Mouse (Mus musculus): ENCODE measurements around the gene Klhl3.
"Not testable (repeated sequence)": the region's sequence is repeated elsewhere in the genome, so short reads cannot be mapped to it uniquely, and the experiment has no call there.

Gene Klhl3

DNA sequence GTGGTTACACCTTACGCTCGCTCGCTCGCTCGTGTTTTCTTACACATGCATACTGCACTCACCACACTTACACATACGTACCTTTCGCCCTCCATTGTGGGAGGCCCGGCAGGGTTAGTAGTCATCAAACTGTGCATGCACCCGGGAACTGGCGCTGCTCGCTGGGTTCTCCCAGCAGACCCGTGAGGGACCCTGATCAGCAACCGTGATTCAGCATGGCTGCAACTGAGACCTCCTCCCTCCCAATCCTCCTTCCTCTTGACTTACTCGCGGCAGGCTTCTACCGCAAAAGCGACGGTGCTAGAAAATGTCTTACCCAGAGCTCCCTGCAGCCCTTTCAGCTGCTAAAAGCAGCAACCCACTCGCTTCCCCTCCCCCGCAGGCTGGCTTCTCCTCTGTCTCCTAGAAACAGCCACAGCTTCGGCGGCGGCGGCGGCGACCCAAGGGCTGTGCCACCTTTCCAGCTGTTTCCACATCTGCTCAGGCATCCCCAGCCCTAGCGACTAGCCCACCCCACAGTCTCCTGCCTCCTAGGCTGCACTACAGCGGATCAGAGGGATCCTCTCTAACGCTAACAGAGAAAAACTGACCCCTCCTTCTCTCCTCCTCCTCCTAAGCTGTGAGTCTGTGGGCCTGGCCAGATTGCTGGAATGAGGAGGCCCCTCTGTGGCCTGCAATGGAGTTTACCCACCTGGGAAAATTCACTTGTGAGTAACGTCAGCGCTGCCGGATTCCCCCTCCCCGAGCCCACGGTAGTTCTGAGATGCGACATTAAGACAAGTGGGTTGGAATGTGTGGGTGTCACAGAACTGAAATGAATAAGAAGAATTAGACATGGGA lies at the start of gene Klhl3:
Klhl3 (minus strand) TSS at position 532 of the 840 bp plus-strand sequence.
- CTCF ChIA-PET = no interaction called here

DNA sequence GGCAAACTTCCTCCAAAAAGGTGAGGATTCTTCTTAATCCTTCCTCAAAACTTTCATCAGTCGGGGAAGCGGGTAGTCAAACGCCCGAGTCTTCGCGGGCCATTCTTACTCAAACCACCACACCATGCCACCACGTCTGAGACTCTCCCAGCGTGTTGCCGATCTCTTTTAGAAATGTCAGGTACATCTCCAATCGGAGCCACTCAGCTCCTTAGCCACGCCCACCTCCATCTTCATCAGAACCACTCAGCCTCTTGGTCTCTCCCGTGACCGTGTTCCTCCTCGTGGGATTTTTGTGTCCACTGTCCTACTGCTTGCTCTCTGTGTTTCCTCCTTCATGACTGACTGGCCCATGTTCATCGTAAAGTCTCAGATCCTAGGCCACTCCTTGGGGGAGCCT lies 47.4 kb upstream of the Klhl3 start:
- CTCF ChIA-PET = no interaction called here

DNA sequence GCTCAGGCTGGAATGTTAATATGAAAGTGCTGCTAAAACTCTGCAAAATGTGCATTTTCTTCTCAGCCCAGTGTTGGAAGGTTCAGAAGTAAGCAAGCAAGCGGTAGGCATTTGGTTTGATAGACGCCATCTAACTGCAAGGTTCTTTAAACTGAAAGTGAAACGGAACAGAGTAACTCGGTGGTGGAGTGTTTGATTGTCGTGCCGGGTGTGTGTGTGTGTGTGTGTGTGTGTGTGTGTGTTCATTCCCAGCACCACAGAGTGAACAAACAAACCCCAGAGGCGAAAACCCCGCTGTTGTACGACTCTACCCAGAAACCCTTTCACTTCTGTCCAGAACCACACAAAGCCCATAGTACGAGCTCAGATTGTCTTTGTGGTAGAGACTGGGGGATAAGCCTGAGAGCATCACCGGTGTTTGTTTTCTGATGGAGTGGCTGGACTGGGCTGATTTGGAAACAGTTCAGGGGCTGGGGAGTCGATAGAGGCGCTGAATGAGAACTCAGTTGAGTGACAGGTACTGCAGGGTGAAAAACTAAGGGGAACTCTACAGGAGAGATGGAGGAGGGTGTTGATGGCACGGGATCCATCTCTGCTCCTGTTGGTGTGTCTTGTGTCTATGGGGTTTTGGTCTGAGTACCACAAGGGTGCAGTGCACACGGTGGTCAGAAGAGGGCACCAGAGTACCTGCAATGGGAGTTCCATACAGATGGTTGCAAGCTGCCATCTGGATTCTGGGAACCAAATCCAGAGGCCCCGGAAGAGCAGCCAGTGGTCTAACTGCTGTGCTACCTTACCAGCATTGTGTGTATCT lies 44.9 kb upstream of the Klhl3 start:
- CTCF ChIA-PET = interaction anchor here (0.7 to 1.3 kb wide), 3 partner anchors 9 to 76 kb away, joined by 3 to 6 read pairs (median 3); no protein-coding TSS in a partner anchor

DNA sequence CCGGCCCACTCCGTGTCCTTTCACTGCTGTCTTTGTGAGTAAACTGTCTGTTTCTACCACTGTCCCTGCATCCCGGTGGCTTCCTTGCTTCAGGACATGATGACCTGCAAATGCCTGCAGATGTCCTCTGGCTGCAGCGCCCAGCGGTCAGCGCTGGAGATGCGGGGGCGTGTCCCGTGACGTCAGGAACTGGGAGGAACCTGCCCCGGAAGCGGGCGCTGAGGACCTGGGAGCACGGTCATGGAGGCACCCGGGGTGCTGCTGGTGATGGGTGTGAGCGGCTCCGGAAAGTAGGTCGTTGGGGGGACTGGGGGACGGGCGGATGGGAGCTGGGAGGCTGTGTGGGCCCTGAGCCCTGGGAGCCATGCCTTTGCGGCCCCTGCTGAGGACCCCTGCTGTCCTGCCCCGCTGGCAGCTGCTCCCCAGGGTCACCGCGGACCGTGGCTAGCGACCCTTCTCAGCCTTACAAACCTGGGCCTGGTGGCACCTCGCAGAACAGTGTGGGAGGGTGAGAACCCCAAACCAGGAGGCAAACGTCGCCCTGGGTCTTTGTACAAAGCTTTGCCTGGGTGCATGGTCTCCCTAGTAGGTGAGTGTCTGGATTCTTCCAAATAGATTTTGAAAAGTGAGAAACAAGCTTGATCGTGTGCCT lies 44.2 kb upstream of the Klhl3 start, which contains the start of gene Idnk:
Idnk (plus strand) TSS at position 203 of the 652 bp plus-strand sequence.
- CTCF ChIA-PET = interaction anchor here (0.9 to 1.3 kb wide), 2 partner anchors 33 to 76 kb away, joined by 3 read pairs; no protein-coding TSS in a partner anchor

DNA sequence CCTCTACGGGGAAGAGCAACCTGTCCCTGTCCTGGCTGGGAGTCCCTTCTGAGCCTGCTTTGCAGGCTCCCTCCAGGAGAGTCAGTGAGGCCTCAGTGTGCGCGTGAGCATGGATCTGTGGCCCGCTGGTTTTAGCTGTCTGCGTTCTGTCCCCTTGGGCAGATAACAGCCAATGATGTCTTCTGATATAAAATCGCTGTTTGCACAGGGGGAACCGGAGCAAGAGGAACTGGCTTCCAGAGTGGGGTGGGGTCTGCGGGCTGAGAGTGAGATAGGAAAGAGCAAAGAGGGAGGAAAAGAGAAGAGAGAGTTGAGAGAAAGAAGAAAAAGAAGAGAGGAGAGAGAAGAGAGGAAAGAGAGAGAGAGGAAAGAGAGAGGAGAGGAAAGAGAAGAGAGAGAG lies 43.6 kb upstream of the Klhl3 start:
- CTCF ChIA-PET = interaction anchor here (0.9 kb wide), 1 partner anchor 32 kb away, joined by 3 read pairs; no protein-coding TSS in a partner anchor

DNA sequence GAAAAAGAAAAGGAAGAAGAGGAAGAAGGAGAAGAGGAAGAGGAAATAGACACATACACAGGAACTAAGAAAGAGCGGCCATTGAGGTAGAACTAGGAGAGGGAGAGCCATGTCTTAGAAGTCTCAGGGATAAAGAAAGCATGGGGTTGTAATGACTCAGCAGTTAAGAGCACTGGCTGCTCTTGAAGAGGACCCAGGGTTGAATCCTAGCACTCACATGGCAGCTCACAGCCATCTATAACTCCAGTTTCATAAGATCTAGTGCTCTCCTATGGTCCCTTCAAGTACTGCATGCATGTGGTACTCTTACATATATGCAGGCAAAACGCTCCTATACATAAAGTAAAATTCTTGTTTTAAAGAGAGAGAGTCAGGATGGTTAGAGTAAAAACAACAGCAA lies 42.6 kb upstream of the Klhl3 start:
- CTCF ChIA-PET = interaction anchor here (0.7 kb wide), 1 partner anchor 14 kb away, joined by 3 read pairs; no protein-coding TSS in a partner anchor

DNA sequence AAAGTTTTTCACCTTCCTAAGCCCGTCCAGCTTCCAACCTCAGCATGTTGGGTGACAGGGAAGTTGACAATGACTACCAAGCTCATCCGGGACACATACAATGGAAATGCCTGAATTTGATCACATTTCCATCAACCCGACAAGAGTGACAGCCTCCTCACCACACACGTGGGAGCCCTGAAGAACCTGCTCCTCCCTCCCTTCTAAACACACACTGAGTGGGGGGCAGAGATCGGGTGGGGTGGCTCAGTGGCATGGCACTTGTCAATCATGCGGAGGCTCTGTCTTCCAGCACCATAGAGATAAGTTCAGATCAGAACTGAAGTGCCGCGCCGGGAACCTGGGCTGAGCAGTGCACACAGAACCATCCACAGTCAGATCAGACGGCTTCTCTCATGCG lies 37.0 kb upstream of the Klhl3 start:
- CTCF ChIA-PET = no interaction called here

DNA sequence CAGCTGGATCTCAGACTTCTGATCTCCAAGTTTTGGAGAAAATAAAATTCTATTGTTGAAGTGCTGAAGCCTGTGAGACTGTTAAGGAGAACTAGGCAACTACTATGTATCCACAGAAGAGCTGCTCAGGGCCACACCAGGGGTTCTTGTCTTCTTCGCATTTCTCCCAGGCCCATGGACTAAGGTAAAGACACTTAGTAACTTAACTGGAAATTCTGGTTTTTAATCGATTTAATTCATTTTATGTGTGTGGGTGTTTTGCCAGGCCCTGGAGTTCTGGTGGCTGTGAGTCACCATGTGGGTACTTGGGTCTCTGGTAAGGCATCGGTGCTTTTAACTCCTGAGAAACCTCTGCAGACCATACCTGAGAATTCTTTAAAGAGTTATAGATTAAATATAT lies 36.2 kb upstream of the Klhl3 start:
- CTCF ChIA-PET = interaction anchor here (0.6 kb wide), 1 partner anchor 87 kb away, joined by 4 read pairs; no protein-coding TSS in a partner anchor

DNA sequence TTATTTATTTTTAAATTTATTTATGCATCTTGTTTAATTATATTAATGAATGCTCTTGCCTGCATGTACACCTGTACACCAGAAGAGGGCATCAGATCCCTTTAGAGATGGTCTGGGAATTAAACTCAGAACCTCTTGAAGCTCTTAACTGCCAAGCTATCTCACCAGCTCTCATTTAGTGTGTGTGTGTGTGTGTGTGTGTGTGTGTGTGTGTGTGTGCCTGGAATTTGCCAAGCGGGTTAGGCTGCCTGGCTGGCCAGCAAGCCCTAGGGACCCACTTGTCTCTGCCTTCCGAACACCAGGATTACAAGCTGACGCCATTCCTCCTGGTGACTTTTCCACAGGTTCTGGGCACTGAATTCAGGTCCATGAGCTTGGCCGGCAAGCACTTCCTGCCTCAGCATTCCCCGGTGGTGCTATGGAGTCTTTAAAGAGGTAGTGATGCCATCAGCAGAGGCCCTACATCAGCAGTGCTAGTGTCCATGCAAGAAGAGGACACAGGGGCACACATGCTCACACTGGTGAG lies 35.7 kb upstream of the Klhl3 start:
- CTCF ChIA-PET = interaction anchor here (0.6 to 0.7 kb wide), 3 partner anchors 9 to 87 kb away, joined by 3 to 6 read pairs (median 4); no protein-coding TSS in a partner anchor

DNA sequence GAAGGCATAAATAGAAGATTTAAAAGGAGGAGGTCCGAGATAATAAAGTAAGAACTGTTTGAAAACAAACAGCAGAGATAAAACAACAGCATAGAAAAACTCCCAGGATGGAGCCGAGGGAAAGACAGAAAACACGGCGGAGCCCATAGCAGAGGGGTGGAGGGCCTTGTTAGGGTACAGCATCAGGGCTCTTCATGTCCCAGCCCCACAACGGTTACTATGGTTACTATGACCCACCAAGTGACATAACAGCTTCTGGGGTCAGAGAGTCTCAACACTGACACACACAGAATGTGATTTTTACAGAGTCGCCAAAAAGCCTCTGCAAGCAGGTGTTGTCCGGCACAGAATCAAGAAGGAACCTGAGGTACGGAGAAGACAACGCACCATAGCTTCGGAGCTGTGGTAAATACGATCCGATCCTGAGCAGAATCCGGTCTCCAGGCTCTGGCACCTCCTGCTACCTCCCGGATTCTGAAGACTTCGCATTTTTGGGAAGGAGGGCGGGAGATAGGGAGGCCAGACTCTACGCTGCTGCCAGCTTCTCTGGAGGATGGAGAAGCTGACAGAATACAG lies 35.0 kb upstream of the Klhl3 start:
- CTCF ChIA-PET = no interaction called here

DNA sequence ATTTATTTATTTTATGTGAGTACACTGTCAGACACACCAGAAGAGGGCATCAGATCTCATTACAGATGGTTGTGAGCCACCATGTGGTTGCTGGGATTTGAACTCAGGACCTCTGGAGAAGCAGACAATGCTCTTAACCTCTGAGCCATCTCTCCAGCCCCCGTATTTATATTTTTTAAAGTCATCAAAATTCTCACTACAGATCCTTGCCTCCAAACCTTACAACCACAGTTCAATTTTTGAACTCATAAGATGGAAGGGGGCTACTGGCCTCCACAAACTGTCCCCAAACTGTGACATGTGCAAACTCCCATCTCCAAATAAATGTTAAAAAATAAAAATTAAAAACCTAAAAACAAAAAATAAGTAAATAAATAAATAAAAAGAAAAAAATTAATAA lies 34.4 kb upstream of the Klhl3 start:
- CTCF ChIA-PET = no interaction called here

DNA sequence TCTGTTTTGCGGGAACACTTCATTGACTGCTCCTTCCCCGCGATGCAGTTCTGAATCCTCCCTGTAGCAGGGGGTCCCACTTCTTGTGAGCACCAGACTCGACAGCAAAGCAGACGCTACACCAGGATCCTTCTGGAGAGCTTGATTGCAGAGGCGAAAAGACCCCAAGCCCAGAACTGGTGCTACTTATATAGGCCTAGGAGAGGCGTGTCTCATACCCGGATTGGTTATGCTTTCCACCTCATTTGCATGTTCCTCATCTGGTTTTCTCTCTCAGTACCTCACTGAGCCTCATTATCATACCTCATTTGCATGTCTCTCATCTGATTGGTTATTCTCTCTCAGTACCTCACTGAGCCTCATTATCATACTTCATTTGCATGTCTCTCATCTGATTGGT lies 33.2 kb upstream of the Klhl3 start:
- CTCF ChIA-PET = not testable (repeated sequence)

DNA sequence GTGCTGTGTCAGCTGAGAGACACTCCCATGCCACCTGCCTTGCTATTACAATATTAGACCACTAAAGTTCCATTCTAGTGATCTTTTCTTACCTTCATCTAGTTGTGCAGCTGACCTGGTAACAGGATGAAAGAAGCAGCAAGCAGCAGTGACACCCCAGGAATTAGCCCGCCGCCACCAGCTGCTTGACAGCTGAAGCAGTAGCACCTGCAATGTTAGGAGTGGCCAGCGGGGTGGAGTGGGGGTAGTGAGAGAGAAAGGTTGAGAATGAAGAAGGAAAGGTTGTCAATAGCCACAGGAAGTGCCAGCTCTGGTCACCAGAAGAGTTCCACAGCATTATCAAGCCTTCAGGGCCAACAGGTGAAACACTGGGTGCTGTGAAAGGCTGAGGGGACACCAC lies 18.3 kb upstream of the Klhl3 start:
- CTCF ChIA-PET = interaction anchor here (0.5 kb wide), 1 partner anchor 21 kb away, joined by 3 read pairs; no protein-coding TSS in a partner anchor

DNA sequence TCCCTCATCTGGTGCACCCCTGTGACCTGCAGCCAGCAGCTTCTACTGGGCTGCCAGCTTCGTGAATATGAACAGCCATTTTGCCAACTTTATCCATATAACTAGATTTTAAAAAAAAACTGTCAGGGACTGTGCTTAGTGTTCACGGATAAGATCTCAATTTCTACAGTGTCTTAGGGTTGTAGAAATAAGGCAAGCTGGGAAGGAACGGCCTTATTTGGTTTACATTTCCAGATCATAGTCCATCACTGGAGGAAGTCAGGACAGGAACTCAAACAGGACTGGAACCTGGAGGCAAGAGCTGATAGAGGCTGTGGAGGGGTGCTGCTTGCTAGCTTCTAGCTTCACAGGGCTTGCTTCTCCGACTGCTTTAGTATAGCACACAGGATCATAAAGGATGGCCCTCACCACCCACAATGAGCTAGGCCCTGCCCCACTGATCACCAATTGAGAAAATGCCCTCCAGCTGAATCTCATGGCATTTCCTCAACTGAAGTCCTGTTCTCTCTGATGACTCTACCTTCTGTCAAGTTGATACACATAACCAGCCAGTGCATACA lies 16.4 kb upstream of the Klhl3 start:
- CTCF ChIA-PET = no interaction called here

DNA sequence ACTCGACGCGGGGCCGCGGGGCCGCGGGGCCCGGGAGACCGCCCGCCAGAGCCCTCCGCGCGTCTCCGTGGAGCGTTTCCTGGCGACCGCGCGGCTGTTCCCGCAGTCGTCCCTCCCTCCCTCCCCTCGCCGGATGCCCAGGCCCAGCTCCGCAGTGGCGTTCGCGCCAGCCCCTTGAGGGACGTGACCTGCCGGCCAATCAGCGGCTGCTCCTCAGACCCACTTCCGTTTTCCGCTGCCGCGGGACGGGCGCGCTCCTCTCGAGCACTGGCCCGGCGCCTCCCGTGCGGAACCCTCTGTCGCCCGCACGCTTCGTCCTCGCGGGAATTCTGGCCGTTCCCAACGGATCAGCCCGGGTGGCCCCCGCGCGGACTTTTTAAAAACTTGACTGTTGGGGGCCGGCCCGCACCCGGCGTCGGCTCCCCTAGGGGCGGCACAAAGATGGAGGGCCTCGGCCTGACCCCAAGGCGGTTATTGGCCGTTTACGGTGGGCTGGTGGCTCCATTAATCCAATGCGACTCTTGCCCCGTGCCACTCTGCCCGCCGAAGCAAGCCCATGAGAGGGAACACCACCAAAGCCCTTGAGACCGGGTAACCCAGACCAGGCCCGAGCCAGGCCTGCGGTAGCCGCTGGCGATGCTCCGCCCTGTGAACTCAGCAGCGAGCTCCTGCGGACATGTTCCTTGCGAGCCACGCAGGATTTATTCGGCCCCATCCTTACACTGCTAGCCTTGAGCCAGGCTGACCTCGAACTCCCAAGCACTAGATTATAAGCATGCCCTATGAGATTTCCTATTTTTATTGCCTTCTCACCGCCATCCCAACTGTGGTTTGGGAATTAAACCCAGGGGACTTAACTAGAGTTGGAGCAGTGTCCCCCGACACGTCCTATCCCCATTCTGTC lies 15.6 kb upstream of the Klhl3 start:
- CTCF ChIA-PET = no interaction called here

DNA sequence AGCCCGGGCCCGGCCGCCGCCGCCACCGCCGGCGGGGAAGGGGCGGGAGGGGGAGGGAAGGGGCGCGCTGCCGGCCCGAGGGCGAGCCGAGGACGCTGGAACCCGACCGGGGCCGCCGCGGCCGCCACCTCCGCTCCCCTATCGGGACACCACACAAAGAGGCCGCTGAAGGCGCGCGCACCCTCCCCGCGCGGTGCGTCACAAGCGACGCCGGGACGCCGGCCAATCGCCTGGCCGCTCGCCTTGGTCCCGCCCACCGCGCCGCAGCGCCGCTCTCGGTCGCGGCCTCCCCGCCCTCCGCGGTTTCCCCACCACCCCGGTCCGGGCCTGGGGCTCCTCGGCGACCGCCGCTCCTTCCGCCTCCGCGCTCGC lies 15.0 kb upstream of the Klhl3 start, which contains the start of gene Hnrnpa0:
Hnrnpa0 (minus strand) TSS at position 161 of the 372 bp plus-strand sequence.
- CTCF ChIA-PET = no interaction called here

DNA sequence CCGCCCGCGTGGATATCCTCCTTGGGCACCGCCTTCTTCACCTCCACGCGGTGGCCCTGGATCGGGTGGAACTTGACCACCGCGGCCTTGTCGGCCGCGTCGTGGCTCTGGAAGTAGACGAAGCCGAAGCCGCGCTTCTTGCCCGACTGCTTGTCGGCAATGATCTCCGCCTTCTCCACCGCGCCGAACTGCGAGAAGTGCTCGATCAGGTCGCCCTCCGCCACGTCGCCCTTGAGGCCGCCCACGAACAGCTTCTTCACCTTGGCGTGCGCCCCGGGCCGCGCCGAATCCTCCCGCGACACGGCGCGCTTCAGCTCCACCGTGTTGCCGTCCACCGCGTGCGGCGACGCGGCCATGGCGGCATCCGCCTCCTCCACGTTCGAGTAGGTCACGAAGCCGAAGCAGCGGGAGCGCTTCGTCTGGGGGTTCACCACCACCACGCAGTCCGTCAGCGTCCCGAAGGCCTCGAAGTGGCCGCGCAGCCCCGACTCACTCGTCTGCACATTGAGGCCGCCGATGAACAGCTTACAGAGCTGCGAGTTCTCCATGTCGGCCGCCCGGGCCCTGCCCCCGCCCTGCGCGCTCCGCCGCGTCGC lies 14.5 kb upstream of the Klhl3 start:
- CTCF ChIA-PET = no interaction called here

DNA sequence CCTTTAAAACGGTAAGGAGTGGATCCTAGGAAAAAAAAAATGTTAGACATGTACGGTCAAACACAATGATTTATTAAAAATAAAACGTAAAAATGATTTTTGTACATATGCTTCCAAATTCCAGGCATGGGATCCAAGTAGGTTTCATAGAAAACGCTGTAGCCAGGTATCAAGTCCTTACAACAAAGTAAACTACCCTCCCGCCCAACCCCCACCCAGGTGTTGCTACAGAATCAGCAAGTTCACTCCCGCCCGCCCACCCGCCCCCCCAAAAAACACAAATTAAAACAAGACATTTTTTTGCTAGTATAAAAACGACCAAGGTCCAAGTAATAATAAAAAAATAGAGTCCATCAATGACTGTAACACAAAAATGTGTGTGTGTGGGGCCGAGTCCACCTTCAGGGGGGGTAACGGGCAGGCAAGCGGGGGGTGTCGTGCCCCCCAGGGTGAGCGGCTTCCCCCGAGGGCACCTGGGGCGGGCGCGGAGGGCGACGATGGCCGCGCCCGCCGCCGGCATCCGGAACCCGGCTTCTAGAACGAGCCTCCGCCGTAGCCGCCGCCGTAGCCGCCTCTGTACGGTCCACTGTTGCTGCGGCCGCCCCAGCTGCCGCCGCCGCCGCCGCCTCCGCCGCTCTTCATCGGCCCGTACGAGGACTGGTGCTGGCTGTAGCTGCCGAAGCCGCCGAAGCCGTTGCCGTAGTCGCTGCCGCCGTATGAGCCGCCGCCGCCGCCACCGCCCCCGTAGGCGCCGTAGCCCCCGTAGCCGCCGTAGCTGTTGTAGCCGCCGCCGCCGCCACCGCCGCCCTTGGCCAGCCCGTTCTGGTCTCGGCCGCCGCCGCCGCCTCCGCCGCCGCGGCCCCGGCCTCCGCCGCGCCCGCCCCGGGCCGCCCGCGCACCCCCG lies 13.7 kb upstream of the Klhl3 start:
- CTCF ChIA-PET = no interaction called here

Measured in spleen, embryonic (tissue).